Mouse (Mus musculus) small intestine, adult 2 months (tissue): ENCODE data around the gene Wfdc12.

Source experiments
- CTCF ChIP-seq: fragments of 200-500 bp; IDR thresholded peaks from 2 replicates; pipeline ENCODE4 v1.5.1; 2012; ENCODE audit warnings: low read depth, mild to moderate bottlenecking, control low read depth, inconsistent platforms, low read length, moderate library complexity, mixed read lengths; ENCODE audit not compliant: insufficient replicate concordance, insufficient read length; ENCODE audit errors: extremely low read depth
- POLR2A ChIP-seq: fragments of 200-500 bp; IDR thresholded peaks from 2 replicates; pipeline ENCODE4 v1.6.1; 2012; ENCODE audit warnings: low read depth, mild to moderate bottlenecking, control low read depth, inconsistent platforms, low read length, moderate library complexity

- TF ChIP-seq CTCF (no peak), POLR2A (no peak)
Measured at GRCm38 (mm10) chr2:164150086-164150760, 40.2 kb downstream of the Wfdc12 start.
